Mouse (Mus musculus): ENCODE measurements around the gene Arhgef28. TPM values are rescaled to one million over a fixed set of nuclear protein-coding genes. Genes with fewer than 3 reads are reported as not detected.
"Not testable (repeated sequence)": the region's sequence is repeated elsewhere in the genome, so short reads cannot be mapped to it uniquely, and the experiment has no call there.

Gene Arhgef28
- total RNA-seq, 2 experiments from 2014 or later, result 0.88 to 4.4 TPM

DNA sequence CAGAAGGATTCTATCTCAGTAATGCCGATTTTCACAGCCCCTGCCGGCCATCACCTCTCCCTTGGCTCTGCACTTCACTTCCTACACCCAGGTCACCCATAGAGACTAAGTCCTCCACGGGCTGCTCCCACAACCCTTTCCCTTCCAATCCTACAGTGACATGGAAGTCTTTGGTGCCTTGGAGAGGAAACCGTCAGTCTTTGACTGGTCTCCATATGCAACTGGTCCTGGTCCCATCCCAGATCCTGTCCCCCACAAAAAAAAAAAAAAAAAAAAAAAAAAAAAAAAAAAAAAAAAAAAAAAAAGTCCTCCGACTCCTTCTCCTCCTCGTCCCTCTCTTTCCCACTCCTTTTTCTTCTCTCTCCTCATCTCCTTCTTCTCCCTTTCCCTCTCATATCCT is 74.0 kb downstream of the Arhgef28 start:
- ATAC-seq (replicated peaks; ENCODE audit: poor library complexity, severe bottlenecking), result no peak

DNA sequence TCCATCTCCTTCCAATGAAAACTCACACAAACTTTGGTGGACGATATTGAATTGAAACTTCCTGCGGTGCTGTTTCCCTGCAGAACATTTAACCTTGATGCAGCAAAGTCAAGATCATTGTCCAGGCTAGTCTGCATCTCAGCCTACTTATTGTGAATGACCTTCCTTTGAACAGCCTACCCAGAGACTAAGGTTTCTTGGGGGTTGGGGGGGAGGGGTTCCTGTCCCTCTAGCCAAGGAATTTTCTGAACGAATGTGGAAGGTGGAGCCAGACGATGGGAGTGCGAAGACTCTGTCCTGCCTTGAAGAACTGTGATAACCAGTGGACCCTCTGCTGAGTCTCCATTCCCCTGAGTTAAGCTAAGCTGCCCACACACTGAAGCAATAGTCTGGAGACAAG is 80.6 kb downstream of the Arhgef28 start:
- ATAC-seq (replicated peaks; ENCODE audit: poor library complexity, severe bottlenecking), result no peak

DNA sequence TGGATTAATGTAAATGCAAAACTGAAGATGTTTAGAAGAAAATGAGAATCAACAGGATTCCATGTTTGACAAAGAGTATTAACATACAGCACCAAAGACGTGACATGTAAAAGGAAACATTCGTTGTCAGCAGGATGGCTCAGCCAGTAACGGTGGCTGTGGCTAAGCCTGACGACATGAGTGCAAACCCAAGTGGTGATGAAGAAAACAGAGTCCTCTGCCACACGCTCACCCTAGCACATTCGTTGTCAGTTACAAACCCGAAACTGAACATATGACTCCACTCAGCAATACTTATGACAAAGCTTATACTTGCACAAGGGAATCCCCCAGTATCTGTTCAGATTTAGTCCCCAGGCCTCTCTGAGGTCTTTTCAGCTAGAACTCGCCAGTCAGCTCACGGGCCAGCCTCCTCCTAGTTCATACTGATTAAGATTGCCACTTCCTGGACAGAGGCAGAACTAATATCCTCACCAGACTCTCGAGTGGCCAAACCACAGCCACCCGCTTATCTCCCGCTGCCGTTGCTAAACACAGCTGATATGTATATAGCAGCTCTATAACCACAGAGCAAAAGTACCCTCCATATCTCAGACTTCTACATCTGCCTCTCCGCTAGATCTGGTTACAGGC is 82.0 kb downstream of the Arhgef28 start:
- peak; percentile 81 for ATAC-seq (replicated peaks; ENCODE audit: poor library complexity, severe bottlenecking)

DNA sequence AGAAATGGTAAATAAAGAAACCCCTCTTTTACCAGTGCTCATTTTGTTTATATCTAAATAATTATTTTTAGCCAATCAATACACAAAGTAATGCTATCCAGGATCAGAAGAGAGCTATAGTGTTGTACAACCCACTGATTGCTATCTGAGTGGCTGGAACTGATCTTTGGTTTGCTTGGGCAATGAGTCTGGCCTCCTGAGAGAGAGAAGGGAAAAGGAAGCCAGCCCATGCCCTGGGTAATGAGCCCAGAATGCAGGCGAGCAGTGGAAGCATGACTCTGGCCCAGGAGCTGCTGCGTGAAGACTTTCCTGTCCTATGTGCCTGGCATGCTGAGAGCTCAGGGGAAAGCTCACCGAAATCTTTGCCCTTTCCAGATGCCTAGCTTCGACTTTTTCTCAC is 83.5 kb downstream of the Arhgef28 start:
- ATAC-seq (replicated peaks; ENCODE audit: poor library complexity, severe bottlenecking), result peak; percentile 38; the same call in 1 of the 2 replicates

DNA sequence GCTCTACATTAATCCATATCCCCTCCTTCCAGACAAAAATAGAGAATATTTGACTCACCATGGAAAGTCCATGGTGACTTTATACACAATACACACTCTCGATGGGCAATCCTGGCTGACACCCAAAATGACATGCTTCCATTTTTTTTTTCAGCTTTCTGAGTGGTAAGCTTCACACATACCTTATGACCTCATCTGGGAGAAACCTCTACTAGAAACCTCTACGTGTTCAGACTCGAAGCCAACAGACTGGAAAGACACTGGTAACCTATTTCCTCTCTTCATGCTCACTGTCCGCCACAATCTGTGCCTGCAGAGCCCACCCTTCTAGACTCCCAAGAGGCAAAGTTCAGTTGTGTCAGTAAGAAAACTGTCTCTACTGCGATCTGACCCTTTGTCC is 84.2 kb downstream of the Arhgef28 start:
- no peak for ATAC-seq (replicated peaks; ENCODE audit: poor library complexity, severe bottlenecking)

GRCm38 (mm10) chr13:98121124-98121470 is 85.1 kb downstream of the Arhgef28 start:
- ATAC-seq (replicated peaks; ENCODE audit: poor library complexity, severe bottlenecking), result no peak

- no peak for ATAC-seq (replicated peaks; ENCODE audit: poor library complexity, severe bottlenecking)
These were observed 85.7 kb downstream of the Arhgef28 start for GRCm38 (mm10) chr13:98120356-98121123.

- no peak for ATAC-seq (replicated peaks; ENCODE audit: poor library complexity, severe bottlenecking)
These were observed 87.9 kb downstream of the Arhgef28 start for GRCm38 (mm10) chr13:98118291-98118690.

- ATAC-seq (replicated peaks; ENCODE audit: poor library complexity, severe bottlenecking), result no peak
These were observed 88.5 kb downstream of the Arhgef28 start for GRCm38 (mm10) chr13:98117566-98118254.

DNA sequence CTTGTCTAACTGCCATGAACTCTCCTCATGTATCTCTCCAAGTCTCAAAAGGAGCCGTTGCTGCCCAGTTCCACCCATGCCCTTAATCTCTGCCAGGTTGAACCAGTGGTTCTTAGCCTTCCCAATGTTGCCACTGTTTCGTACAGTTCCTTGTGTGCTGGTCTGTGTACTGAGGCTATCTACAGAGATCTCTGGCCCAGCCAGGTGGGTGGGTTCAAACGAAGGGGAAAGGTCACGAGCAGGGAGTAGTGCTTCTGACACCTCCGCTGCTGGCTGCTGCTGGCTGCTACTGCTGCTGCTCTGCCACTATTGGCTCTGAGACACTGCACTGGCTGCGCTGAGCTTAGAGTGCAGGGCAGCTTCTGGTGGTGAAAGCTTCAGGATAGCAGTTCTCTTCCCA is 90.6 kb downstream of the Arhgef28 start:
- no peak for ATAC-seq (replicated peaks; ENCODE audit: poor library complexity, severe bottlenecking)

DNA sequence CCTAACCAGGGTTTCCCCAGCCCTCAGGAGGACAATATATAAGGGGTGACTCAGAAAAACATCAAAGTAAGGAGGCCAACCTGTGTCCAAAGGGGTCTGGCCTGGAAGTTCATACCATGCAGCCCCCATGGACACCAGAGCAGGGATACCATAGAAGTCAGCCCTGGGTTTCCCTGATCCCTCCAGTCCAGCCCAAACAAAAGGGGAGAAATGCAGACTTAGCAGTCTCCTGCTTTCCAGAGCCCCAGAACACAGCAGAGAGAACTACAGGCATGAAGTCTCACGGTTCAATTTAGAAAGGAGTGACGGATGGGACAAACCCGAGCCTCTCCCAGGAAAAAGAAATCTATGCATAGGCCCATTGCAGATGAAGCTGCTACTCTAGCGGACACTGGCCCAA is 91.2 kb downstream of the Arhgef28 start:
- no peak for ATAC-seq (replicated peaks; ENCODE audit: poor library complexity, severe bottlenecking)

- ATAC-seq (replicated peaks; ENCODE audit: poor library complexity, severe bottlenecking), result peak; percentile 52; the same call in 1 of the 2 replicates
These were observed 93.3 kb downstream of the Arhgef28 start for GRCm38 (mm10) chr13:98112812-98113503.

DNA sequence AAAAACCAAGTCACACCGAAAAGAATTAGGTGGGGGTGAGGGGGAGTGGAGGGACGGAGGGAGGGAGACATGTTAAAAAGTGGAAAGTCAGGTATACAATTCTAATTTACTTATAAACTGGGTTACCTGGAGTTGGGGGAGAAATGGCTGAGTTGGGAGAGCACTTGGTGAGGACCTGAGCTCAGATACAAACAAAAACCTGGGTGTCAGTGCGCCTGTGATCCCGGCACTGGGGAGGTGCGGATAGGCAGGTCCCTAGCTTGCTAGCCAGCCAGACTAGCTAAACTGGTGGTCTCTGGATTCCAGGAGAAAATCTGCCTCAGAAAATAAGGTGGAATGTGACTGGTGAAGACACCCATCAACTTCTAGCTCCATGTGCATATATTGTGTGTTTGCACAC is 94.7 kb downstream of the Arhgef28 start:
- ATAC-seq (replicated peaks; ENCODE audit: poor library complexity, severe bottlenecking), result no peak

DNA sequence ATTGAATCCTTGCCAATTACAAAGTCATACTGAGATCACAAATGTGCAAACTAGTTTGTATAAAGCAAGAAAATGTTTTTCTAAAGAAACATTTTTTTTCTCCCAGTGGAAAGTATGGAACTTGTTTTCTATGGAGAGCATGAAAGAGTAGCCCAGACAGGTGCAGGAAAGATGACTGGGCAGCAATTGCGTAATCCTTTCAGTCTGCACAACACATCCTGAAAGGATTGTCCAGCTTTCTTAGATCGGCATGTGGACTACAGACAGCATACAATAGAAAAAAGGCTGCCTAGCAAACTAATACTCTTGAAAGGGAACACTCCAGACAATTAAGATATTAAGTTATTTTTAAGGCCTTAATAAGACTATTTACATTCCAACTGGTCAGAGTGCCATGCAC is 95.2 kb downstream of the Arhgef28 start:
- no peak for ATAC-seq (replicated peaks; ENCODE audit: poor library complexity, severe bottlenecking)

DNA sequence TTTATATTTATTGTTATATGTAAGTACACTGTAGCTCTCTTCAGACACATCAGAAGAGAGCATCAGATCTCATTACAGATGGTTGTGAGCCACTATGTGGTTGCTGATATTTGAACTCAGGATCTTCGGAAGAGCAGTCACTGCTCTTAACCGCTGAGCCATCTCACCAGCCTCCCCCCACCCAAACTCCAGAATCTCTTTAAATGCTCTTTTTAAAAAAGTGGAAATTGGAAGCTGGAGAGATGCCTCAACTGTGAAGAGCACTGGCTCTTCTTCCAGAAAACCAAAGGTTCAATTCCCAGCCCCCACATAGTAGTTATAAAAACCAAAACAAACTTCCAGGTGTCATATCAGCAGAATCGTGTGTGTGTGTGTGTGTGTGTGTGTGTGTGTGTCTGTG is 97.8 kb downstream of the Arhgef28 start:
- not testable (repeated sequence) for ATAC-seq (replicated peaks; ENCODE audit: poor library complexity, severe bottlenecking)

DNA sequence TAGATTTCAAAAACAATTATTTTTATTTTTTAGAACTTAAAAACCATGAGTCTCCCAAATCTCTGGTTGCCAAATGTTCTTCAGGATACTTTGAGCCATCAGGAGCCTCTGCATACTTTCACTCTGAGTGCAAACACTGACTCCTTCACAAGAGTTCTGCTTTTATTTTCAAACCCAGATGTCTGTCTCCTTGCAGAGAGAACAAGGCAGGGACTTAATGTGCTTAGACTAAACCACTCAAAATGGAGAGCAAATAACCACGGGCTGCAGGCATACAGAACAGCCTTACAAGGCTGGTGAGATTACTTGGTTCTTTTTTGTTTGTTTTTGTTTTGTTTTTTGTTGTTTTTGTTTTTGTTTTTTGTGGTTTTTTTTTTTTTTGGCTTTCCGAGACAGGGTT is 98.6 kb downstream of the Arhgef28 start:
- no peak for ATAC-seq (replicated peaks; ENCODE audit: poor library complexity, severe bottlenecking)

- ATAC-seq (replicated peaks; ENCODE audit: poor library complexity, severe bottlenecking), result no peak
These were observed 110.3 kb downstream of the Arhgef28 start for GRCm38 (mm10) chr13:98095966-98096365.

GRCm38 (mm10) chr13:98094332-98094731 is 111.9 kb downstream of the Arhgef28 start:
- ATAC-seq (replicated peaks; ENCODE audit: poor library complexity, severe bottlenecking), result peak; percentile 63; the same call in 1 of the 2 replicates

- no peak for ATAC-seq (replicated peaks; ENCODE audit: poor library complexity, severe bottlenecking)
These were observed 112.8 kb downstream of the Arhgef28 start for GRCm38 (mm10) chr13:98093483-98093882.

- peak; percentile 80 for ATAC-seq (replicated peaks; ENCODE audit: poor library complexity, severe bottlenecking)
These were observed 113.8 kb downstream of the Arhgef28 start for GRCm38 (mm10) chr13:98092354-98093002.
